Mouse (Mus musculus) lung, embryonic 15.5 days (tissue): ENCODE results near the gene Evi2. TPM values are rescaled to one million over a fixed set of nuclear protein-coding genes. Genes with fewer than 3 reads are reported as not detected.
A peak's percentile ranks its signal among the peaks of the same experiment; 100 is the strongest.

Experiments used
- ATAC-seq: fragments of 200-750 bp; cut with Nextera tagmentation; 2 replicates; pipeline ENCODE4 v1.8.0; 2017; ENCODE audit warnings: moderate number of reproducible peaks, borderline replicate concordance; ENCODE audit not compliant: low FRiP score, low TSS enrichment; ENCODE audit errors: extremely low read depth
- H3K27ac ChIP-seq: fragments of 300-500 bp; sonication (generic); 2 replicates; pipeline ENCODE4 v1.5.1; 2015; ENCODE audit warnings: moderate library complexity, mild to moderate bottlenecking, inconsistent platforms
- H3K27me3 ChIP-seq: fragments of 300-500 bp; sonication (generic); 2 replicates; pipeline ENCODE4 v1.6.1; 2015; ENCODE audit warnings: inconsistent platforms
- H3K36me3 ChIP-seq: fragments of 300-500 bp; sonication (generic); 2 replicates; pipeline ENCODE4 v1.6.1; 2015; ENCODE audit warnings: inconsistent platforms
- H3K4me1 ChIP-seq: fragments of 300-500 bp; sonication (generic); 2 replicates; pipeline ENCODE4 v1.6.1; 2015; ENCODE audit warnings: inconsistent platforms
- H3K4me2 ChIP-seq: fragments of 300-500 bp; sonication (generic); 2 replicates; pipeline ENCODE4 v1.6.1; 2015; ENCODE audit warnings: inconsistent platforms, mild to moderate bottlenecking, moderate library complexity
- H3K4me3 ChIP-seq: fragments of 300-500 bp; sonication (generic); 2 replicates; pipeline ENCODE4 v1.5.1; 2015; ENCODE audit warnings: mild to moderate bottlenecking, inconsistent platforms
- H3K9ac ChIP-seq: fragments of 300-500 bp; sonication (generic); 2 replicates; pipeline ENCODE4 v1.6.1; 2015; ENCODE audit warnings: inconsistent platforms
- H3K9me3 ChIP-seq: fragments of 300-500 bp; sonication (generic); 2 replicates; pipeline ENCODE4 v1.6.1; 2016; ENCODE audit warnings: inconsistent platforms
- WGBS: fragments of 180-500 bp; shearing (Covaris S2); methylation state at CpG from one replicate; pipeline ENCODE4 v1.1.7; 2015; 5-methylcytosine and 5-hydroxymethylcytosine counted together
- polyA plus RNA-seq: library from polyadenylated mRNA; unstranded; fragments of >200 nt; fragmentation: Nextera tagmentation; extraction: Ambion mirVana; gene quantifications from 2 replicates; pipeline ENCODE4 v1.2.1, GENCODE M21; 2015

The Evi2 gene
- polyA plus RNA-seq, 1 experiment from 2014 or later = 1.0 TPM

- Histone ChIP-seq H3K4me2 (no peak overlapping the region), H3K9me3 (no peaks in the 10 kb centered on the region), H3K36me3 (peaks cover 6% of the 10 kb centered on the region; the same call in 1 of the 2 replicates), H3K9ac (no peak overlapping the region), H3K4me3 (no peak overlapping the region), H3K27ac (peak overlapping the region; percentile 45), H3K27me3 (no peaks in the 10 kb centered on the region), H3K4me1 (peaks cover 9% of the 10 kb centered on the region; the same call in 1 of the 2 replicates)
- WGBS = 62% methylated on average over 8 of the region's 8 CpGs
- ATAC-seq = peak; percentile 87; the same call in 1 of the 2 replicates
Measured at GRCm38 (mm10) chr11:79533950-79534690, 3.7 kb upstream of the Evi2 start.

GRCm38 (mm10) chr11:79533311-79533710 is 2.9 kb upstream of the Evi2 start:
- Histone ChIP-seq H3K4me3 (no peak overlapping the region), H3K9ac (no peak overlapping the region), H3K27me3 (no peaks in the 10 kb centered on the region), H3K27ac (no peak overlapping the region), H3K4me1 (peaks cover 9% of the 10 kb centered on the region; the same call in 1 of the 2 replicates), H3K4me2 (no peak overlapping the region), H3K36me3 (peaks cover 6% of the 10 kb centered on the region; the same call in 1 of the 2 replicates), H3K9me3 (no peaks in the 10 kb centered on the region)
- 57% methylated on average over 6 of the region's 6 CpGs for WGBS
- ATAC-seq = no peak

DNA sequence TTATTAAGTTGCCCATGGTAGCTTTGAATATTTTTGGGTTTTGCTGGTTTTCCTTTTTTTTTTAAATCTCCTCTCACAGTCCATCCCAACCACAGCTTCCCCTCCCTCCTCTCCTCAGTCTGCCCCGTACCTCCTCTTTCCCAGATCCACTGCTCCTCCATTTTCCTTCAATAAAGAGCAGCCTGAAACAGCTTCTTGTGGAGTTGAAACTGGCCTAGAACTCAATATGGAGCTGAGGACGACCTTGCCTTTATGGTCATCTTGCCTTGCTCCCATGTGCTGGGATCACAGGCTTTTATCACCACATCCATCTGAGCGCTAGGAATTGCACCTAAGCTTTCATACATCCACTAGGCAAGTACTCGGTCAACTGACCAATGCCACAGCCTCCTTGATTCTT is 1.1 kb upstream of the Evi2 start:
- WGBS = 88% methylated on average over 4 of the region's 4 CpGs

DNA sequence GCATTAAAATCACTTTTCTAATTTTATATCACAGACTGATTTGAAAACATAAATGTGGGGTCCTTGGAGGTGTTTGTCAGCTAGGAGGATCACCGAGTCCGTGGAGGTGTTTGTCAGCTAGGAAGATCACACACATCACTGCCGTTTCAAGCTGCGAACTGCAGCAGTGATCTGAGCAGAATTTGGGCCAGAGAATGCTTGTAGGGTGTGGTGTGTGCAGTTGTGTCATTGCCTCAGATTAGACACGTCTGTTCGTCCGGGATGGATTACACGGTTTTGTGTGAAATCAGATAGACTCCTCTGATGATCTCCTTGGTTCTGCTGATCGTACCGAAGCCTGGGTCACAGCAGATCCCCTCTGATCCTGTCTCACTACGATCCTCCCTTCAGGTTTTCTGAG is 385 bp upstream of the Evi2 start:
- H3K27ac ChIP-seq = no peak overlapping the region
- H3K4me1 ChIP-seq = peaks cover 9% of the 10 kb centered on the region; the same call in 1 of the 2 replicates
- H3K36me3 ChIP-seq = no peaks in the 10 kb centered on the region
- 84% methylated on average over 11 of the region's 11 CpGs for WGBS
- H3K4me3 ChIP-seq = no peak overlapping the region
- no peak overlapping the region for H3K4me2 ChIP-seq
- H3K9me3 ChIP-seq = no peaks in the 10 kb centered on the region
- no peak for ATAC-seq
- no peaks in the 10 kb centered on the region for H3K27me3 ChIP-seq
- H3K9ac ChIP-seq = no peak overlapping the region

More for the DNA sequence above, 1.1 kb upstream of the Evi2 start:
- peaks cover 9% of the 10 kb centered on the region; the same call in 1 of the 2 replicates for H3K4me1 ChIP-seq
- H3K4me2 ChIP-seq = no peak overlapping the region
- H3K4me3 ChIP-seq = no peak overlapping the region
- no peaks in the 10 kb centered on the region for H3K36me3 ChIP-seq
- H3K27ac ChIP-seq = no peak overlapping the region
- no peaks in the 10 kb centered on the region for H3K9me3 ChIP-seq
- no peak overlapping the region for H3K9ac ChIP-seq
- ATAC-seq = no peak
- H3K27me3 ChIP-seq = no peaks in the 10 kb centered on the region

DNA sequence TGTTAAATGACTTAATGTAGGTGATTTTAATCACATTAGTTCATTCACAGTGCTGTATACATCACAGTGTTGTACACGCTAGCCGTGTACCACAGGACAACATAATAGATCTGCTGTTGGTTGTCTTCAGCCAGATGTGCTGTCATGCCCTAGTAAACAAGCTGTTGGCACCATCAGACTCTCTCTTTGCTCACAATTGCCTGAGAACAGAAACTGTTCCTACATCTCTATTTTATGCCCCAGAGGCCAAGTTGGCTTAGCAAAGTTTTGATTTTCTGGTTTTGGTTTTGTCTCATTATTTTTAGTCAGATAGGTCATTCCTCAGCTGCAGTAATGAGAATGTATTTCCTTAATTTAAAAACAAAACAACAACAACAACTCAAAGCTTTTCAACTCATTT is 653 bp downstream of the Evi2 start:
- 68% methylated on average over 2 of the region's 2 CpGs for WGBS

DNA sequence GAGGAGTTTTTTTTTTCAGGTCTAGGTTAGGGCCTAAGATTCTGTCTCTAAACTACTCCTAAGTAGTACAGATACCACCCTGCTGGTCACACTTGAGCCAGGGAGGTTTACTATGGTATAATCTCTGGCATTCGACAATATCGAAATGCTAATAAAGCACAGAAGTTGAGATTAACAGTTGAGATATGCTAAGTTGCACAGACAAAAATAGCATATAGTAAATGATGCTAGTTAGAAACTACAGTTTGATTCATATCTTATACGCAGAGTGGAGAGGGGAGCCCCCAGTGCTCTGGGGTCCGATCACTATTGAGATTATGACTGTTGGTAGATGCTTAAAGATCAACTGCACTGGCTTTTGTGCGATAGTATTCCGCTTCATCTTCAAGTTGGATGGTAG is 1.2 kb downstream of the Evi2 start:
- H3K9me3 ChIP-seq = no peaks in the 10 kb centered on the region
- no peaks in the 10 kb centered on the region for H3K36me3 ChIP-seq
- H3K9ac ChIP-seq = no peak overlapping the region
- no peaks in the 10 kb centered on the region for H3K27me3 ChIP-seq
- WGBS = 94% methylated on average over 6 of the region's 6 CpGs
- H3K27ac ChIP-seq = no peak overlapping the region
- H3K4me2 ChIP-seq = no peak overlapping the region
- H3K4me1 ChIP-seq = peaks cover 9% of the 10 kb centered on the region; the same call in 1 of the 2 replicates
- H3K4me3 ChIP-seq = no peak overlapping the region
- ATAC-seq = no peak

More for the DNA sequence above, 653 bp downstream of the Evi2 start:
- Histone ChIP-seq H3K4me3 (no peak overlapping the region), H3K9ac (no peak overlapping the region), H3K27ac (no peak overlapping the region), H3K9me3 (no peaks in the 10 kb centered on the region), H3K27me3 (no peaks in the 10 kb centered on the region), H3K4me2 (no peak overlapping the region), H3K36me3 (no peaks in the 10 kb centered on the region), H3K4me1 (peaks cover 9% of the 10 kb centered on the region; the same call in 1 of the 2 replicates)
- ATAC-seq = no peak

- Histone ChIP-seq H3K27me3 (no peaks in the 10 kb centered on the region), H3K27ac (no peak overlapping the region), H3K4me3 (no peak overlapping the region), H3K9ac (no peak overlapping the region), H3K9me3 (no peaks in the 10 kb centered on the region), H3K4me1 (peaks cover 3% of the 10 kb centered on the region; the same call in 1 of the 2 replicates), H3K36me3 (no peaks in the 10 kb centered on the region), H3K4me2 (no peak overlapping the region)
- ATAC-seq = no peak
- 81% methylated on average over 3 of the region's 3 CpGs for WGBS
Measured at GRCm38 (mm10) chr11:79528601-79529000, 1.8 kb downstream of the Evi2 start.

GRCm38 (mm10) chr11:79527739-79528384 is 2.5 kb downstream of the Evi2 start:
- 77% methylated on average over 5 of the region's 5 CpGs for WGBS
- H3K4me3 ChIP-seq = no peak overlapping the region
- no peaks in the 10 kb centered on the region for H3K36me3 ChIP-seq
- H3K4me2 ChIP-seq = no peak overlapping the region
- ATAC-seq = no peak
- no peak overlapping the region for H3K27ac ChIP-seq
- no peak overlapping the region for H3K9ac ChIP-seq
- H3K4me1 ChIP-seq = no peaks in the 10 kb centered on the region
- no peaks in the 10 kb centered on the region for H3K9me3 ChIP-seq
- no peaks in the 10 kb centered on the region for H3K27me3 ChIP-seq

DNA sequence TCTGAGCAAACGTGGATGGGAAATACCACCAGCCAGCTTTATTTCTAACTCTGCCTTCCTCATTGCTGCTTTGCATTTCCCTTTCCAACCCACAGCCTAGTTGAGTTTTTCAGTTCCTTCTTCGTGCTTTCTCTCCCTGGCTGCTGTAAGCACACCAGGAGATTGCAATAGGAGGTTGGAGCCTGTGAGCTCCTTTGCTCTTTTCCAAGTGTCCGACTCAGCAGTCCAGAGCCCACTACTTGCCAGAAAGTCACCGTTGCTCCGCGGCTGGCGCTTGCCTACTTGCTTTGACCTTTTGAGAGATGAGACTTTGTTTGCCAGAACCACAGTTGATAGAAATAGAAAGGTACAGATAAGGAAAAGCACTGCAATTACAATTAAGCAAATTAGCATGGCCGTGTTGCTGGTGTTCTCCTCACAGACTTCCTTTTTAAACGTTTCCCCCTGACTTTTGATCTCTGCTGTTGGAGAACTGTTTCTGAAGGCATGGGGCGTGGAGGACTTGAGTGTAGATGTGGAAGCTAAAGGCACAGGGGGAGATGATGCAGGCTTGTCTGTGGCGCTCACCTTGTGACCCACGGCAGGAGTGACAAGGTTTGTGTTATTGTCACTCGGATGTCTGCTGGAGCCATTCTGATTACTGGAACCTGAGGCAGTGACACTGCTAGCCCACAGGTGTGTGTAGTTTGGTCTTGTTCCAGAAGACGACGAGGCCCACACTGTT is 3.2 kb downstream of the Evi2 start:
- H3K4me3 ChIP-seq = no peak overlapping the region
- no peak overlapping the region for H3K9ac ChIP-seq
- no peak overlapping the region for H3K27ac ChIP-seq
- no peak overlapping the region for H3K4me2 ChIP-seq
- no peaks in the 10 kb centered on the region for H3K27me3 ChIP-seq
- H3K9me3 ChIP-seq = no peaks in the 10 kb centered on the region
- whole genome bisulfite sequencing = 69% methylated on average over 15 of the region's 15 CpGs
- no peaks in the 10 kb centered on the region for H3K36me3 ChIP-seq
- no peak for ATAC-seq
- H3K4me1 ChIP-seq = no peaks in the 10 kb centered on the region

DNA sequence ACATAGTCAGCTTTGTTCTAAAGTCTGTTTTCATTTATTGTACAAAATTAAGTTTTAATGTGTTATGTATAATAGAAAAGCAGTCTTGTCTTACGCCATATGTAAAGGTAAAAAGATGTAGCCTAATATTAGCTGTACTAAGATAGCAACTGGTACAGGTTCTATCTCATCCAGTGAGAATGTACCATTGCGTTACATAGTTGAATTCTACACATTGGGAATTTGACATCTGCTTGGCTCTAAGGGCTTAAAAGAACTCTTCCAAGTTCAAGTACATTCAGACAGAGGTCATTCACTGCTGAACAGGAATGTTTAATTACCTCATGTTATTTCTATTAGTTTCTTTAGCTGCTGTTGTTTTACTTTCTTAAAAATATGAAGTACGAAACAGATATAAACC is 3.8 kb downstream of the Evi2 start:
- H3K4me2 ChIP-seq = no peak overlapping the region

DNA sequence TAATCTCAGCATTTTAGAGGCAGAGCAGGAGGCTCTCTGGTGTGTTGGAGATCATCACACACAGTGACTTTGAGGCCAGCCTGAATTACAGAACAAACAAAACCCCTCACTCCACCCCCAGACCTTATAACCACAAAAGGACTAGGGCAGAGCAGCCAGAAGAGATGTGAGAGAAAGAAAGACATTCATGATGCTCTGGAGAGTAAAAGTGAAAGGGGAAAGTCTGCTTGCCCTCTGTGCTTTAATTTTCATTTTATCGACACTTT is 6.1 kb downstream of the Evi2 start:
- Histone ChIP-seq H3K4me3 (no peak overlapping the region), H3K36me3 (no peaks in the 10 kb centered on the region), H3K27me3 (no peaks in the 10 kb centered on the region), H3K27ac (no peak overlapping the region), H3K4me2 (no peak overlapping the region), H3K9me3 (no peaks in the 10 kb centered on the region), H3K4me1 (no peaks in the 10 kb centered on the region), H3K9ac (no peak overlapping the region)
- WGBS = 85% methylated on average over 1 of the region's 1 CpGs
- no peak for ATAC-seq

More for the DNA sequence above, 3.8 kb downstream of the Evi2 start:
- Histone ChIP-seq H3K27ac (no peak overlapping the region), H3K4me3 (no peak overlapping the region), H3K27me3 (no peaks in the 10 kb centered on the region), H3K9me3 (no peaks in the 10 kb centered on the region), H3K9ac (no peak overlapping the region), H3K4me1 (no peaks in the 10 kb centered on the region), H3K36me3 (no peaks in the 10 kb centered on the region)
- ATAC-seq = no peak
- WGBS = 88% methylated on average over 3 of the region's 3 CpGs
